Mouse (Mus musculus) thymus, adult 2 months (tissue): ENCODE results near the gene Slc19a1.

Experiments used
- CTCF ChIP-seq: fragments of 200-500 bp; IDR thresholded peaks from 2 replicates; pipeline ENCODE4 v1.5.1; 2012; ENCODE audit warnings: mild to moderate bottlenecking, control low read depth, low read length, moderate library complexity, borderline replicate concordance; ENCODE audit not compliant: control insufficient read depth, poor library complexity, insufficient read depth; ENCODE audit errors: extremely low read depth
- POLR2A ChIP-seq: fragments of 200-500 bp; IDR thresholded peaks from 2 replicates; pipeline ENCODE4 v1.6.1; 2012; ENCODE audit warnings: mild to moderate bottlenecking, low read length, control low read depth, moderate library complexity; ENCODE audit not compliant: control insufficient read depth, poor library complexity, insufficient read depth; ENCODE audit errors: extremely low read depth

DNA sequence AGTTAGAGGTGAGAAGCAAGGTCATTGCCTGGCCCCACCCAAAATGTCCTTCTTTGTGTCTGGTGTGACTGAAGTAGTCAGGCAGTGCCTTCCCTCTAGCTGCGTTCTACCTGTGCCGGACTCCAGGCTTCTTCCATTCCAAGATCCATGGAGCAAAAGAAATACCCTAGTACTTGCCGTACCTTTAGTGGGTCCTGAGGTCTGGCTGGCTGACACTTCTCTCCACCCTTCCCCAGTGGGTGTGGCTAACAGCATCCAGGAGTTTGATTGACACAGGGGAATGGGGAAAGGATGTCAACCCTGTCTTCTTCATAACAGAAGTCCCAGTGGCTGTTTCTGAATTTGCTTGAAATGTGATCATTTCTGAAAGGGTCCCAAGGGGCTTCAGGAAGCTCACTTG is 16.6 kb downstream of the Slc19a1 start:
- TF ChIP-seq CTCF = no peak
- TF ChIP-seq POLR2A = no peak
